Mouse (Mus musculus) layer of hippocampus, adult 9-10 months (tissue): ENCODE measurements at regions not wholly inside any gene's neighbourhood (a gene's known extent, or its start where the extent isn't known, plus 50 kb on each side); places are given as distances from the start of the nearest gene placed in this dataset.

Experiments used
- DNase-seq: peaks from one replicate; pipeline ENCODE4 v3.0.0; 2022; ENCODE audit warnings: low spot score

DNA sequence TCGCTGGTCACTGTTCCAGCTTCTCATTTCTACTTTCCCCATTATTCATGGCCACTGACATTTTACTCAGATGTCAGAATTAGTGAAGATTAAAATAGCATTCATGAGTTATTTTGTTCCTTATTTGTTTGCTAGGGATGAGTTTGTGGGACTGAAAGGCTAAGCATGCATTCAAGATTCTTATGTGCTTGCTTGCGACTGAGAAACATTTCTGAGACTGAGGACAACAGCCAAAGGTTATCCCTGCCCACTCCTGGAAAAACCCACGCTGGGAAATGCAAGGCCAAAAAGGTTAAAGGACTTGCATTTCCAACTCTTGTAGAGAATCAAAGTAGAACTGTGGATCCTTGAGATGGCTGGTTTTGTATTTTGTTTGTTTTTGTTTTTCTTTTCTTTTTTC is 192.0 kb upstream of the Gm5148 start:
- no peak for DNase-seq

- DNase-seq = no peak
Measured at GRCm38 (mm10) chr3:37915673-37916072, 191.4 kb upstream of the Gm5148 start.

DNA sequence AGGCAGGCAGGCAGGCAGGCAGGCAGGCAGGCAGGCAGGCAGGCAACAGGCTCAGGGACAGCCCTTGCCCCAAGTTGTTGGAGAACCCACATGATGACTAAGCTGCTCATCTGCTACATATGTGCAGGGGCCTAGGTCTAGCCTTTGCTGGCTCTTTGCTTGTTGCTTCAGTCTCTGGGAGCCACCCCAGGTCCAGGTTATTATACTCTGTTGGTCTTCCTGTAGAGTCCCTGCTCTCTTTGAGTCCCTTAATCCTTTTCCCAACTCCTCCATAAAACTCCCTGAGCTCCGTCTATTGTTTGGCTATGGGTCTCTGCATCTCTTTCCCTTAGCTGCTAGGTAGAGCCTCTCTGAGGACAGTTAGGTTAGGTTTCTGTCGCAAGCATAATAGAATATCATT is 189.8 kb upstream of the Gm5148 start:
- no peak for DNase-seq

GRCm38 (mm10) chr3:37909821-37910220 is 185.5 kb upstream of the Gm5148 start:
- DNase-seq = no peak

GRCm38 (mm10) chr3:37909008-37909407 is 184.7 kb upstream of the Gm5148 start:
- DNase-seq = no peak

DNA sequence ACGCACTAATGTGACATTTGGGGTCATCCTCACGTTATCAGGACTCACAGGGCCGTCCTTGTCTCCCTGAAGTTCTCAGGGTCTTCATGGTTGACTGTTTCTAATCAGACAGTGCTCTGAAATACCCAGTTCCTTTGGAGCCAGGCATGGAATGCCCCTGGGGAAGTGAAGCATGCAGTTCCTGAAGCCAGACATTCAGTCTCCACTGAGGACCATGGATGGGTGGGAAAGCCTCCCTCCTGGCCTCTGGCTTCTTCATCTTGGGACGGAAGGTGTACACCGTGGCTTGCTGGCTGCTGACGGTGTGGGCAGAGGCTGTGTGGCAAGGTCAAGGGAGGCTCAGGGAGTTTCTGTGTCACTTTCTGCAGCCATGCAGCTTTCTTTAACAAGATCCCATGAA is 184.2 kb upstream of the Gm5148 start:
- DNase-seq = no peak

GRCm38 (mm10) chr3:37907432-37908088 is 183.3 kb upstream of the Gm5148 start:
- no peak for DNase-seq

DNA sequence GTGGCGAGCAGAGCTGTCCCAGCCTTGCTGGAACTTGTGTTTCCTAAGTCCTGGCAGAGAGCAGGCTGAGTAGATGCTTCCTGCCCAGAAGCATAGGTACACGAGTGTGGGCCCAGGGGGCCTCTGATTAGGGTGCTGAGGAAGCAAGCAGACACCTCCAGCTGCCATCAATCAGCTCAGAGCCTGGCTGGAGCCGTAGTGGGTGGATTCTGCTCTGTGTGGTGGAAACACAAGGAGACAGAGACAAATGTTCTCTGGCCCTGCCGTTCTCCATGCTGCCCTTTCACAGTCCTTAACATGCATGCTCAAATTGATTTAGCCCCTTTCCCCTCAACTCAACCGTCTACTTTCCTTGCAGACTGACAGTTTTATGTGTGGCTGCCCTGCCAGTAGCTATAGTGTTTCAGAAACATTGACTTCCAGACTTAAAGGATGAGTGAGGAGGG is 182.5 kb upstream of the Gm5148 start:
- DNase-seq = no peak

GRCm38 (mm10) chr3:37904188-37904587 is 179.9 kb upstream of the Gm5148 start:
- no peak for DNase-seq

DNA sequence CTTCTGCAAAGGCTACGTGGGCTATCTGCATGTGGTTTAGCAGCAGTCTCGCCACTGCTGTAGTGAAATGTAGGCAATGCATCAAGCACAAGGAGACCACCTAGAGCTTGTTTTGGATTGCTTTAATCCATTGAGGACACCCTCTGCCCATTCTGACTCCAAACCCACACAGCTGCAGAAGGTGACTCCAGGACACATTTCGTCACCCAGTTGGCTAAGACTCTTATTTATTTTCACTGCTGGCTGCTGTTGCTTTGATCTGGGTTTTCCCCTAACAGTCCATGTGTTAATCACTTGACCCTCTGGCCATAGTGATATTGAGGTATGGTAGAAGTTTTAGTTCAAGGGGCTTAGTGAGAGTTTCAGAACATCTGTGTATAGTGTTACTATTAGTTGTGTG is 179.2 kb upstream of the Gm5148 start:
- DNase-seq = no peak

- DNase-seq = no peak
Measured at GRCm38 (mm10) chr3:37903021-37903420, 178.7 kb upstream of the Gm5148 start.

DNA sequence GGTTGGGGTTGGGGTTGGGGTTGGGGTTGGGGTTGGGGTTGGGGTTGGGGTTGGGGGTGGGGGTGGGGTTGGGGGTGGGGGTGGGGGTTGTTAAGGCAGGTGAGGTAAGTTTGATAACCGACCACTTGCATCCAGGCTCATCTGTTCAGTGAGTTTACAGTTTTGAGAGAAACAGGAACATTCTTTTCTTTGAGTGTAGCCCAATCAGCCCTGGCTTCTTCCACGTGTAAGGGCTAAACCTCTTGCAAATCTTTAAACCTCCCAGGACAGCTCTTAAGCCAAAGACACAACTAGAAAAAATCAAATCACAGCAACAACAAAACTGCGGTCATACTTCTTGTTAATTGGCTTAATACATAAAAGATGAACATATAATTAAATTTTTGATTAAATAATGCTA is 173.1 kb upstream of the Gm5148 start:
- no peak for DNase-seq

- DNase-seq = no peak
Measured at GRCm38 (mm10) chr3:37896821-37897311, 172.6 kb upstream of the Gm5148 start.

DNA sequence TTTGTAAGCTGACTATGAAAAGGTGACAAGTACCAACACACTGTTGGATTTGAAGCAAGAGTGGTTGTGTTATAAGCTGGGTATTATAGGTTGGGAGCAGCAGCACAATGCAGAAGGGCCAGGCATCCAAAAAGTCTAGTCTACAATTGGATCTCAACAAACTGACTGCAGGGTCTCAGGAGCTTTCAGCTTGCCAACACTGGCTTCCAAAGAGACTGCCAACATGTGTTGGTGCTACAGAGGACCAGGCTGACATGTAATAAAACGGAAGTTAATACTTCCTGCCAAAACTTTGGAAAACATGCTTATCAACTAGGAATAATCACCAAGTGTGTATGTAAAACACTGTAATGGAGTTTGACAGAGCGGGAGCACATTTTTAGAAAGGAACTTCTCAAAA is 170.3 kb upstream of the Gm5148 start:
- no peak for DNase-seq

DNA sequence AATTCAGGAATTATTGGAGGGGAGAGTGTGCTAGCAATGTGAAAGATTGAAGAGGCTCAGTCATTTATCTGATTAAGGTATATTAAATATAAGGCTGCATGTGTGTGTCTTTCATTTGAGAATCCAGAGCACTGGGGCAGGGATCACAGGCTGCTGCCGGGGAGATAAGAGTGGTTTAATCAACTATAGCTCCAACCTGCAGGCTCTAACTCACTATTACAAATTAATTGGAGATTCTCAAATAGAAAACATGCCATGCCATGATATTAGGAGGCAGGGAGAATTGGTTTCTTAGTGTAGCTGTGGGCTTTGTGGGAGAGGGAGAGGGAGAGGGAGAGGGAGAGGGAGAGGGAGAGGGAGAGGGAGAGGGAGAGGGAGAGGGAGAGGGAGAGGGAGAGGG is 165.9 kb upstream of the Gm5148 start:
- no peak for DNase-seq

DNA sequence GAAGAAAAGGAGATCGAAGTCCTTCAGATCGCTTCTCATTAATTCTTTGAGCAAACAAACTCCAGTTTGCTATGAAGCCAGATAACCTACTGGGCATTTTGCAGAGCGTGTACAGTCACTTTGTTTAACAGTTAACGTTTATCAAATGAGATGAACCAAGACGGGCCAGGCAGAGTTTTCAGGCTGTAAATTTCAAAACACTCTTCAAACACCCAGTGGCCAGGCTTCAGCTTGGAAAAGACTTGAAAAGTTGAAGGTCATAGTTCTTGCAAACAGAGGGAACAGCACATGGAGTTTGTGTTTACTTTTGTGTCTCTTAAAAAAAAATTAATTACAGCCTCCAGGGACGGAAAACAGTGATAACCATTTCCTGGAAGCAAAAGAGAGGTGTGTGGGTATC is 164.2 kb upstream of the Gm5148 start:
- no peak for DNase-seq

GRCm38 (mm10) chr3:37887711-37888110 is 163.4 kb upstream of the Gm5148 start:
- no peak for DNase-seq

DNA sequence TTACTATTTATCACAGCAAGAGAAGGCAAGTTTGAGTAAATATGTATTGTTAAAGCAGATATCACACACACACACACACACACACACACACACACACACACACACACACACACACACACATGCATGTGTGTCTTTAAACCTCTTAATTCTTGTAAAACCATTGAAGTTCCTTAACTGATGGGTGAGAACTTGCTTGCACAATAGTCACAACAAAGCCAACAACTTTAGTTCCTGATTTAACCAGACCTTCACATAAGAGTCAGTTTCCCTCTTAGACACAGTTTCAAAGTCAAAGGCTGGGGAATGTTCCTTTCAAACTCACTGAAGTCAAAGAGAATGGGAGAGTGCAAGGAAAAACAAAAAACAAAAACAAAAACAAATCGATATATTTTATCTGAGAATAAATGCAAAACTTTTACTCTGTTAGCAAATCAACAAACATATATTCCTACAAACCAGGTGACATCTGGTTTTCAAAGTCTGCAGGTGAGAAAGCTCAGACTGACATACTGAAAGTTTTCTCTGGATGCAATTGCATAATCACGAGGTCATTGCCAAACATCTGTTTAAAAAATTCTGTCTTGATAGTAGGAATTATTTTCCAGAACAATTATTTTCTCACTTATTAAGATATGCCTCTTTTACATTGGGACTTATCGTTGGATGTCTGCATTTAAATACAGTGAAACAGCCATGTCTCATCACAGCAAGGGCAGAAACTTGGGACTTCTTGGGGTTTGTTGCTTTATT is 162.6 kb upstream of the Gm5148 start:
- no peak for DNase-seq

- no peak for DNase-seq
Measured at GRCm38 (mm10) chr3:37885776-37886175, 161.5 kb upstream of the Gm5148 start.

DNA sequence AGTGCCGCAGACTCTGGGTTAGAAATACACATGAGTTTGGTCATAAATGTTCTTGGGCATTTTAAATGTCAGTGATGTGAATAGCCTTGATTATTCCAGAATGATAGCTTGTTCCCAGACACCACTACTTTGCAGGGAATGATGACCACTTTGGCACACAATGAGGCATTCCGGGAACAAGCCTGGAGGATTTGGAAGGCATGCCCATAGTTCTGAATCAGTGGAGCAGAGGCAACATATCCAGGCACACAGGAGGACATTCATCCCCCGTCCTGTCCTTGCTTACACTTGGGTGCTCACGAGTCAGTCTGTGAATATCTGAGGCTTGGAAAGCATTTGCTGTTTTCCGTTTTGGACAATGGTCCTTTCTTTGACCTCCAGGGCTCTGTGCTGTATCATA is 158.1 kb upstream of the Gm5148 start:
- DNase-seq = no peak

- no peak for DNase-seq
Measured at GRCm38 (mm10) chr3:37881016-37881415, 156.7 kb upstream of the Gm5148 start.

DNA sequence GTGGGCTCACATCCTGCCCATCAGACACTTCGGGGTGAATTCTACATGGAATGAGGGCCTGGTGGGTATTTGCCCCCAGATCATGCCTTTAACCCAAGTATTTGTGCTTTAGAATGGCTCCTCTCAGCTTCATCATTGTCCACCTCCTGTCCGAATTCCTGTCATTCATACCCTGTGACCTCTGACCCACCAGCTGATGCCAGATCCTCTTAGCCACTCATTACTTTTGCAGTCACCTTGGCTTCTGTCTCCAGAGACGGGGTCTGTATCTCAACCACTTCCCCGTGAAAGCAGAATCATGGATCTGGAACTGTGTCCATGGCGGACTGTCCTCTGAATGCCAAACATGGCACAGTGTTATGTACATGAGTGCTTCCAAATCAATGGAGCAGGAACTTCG is 154.8 kb upstream of the Gm5148 start:
- no peak for DNase-seq

DNA sequence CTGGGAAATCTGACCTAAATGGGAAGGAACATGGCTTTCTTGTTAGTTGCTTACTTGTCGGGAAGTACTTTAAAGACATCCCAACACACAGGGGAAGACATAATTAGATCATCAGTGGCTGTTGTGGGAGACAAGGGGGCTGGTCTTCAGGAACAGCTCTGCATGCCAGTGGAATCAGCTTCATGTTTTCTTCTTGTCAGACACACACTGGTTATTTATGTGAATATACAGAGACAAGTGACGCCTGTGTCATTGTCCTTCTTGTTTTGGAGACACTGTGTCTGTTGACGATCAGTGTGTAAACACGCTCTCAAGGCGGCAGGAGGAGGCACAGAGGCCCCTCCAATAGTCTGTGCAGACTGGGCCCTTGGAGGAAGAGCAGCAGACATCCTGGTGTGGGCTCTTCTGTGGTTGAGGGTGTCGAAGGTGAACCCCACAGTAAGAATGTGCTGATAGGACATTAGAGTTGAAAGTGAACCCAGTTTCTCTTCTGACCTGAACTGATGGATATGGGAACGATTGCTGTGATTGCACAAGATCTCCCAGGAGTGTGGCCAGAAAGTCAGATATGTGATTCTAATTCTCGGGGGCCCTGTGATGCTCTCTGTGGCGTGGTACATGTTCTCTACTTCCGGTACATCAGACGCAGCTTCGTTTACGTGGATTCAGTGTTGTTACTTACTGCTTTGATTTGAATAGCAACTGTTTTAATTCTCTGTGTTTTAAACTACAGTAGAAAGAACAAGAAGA is 151.9 kb upstream of the Gm5148 start:
- no peak for DNase-seq
